Mouse (Mus musculus) Patski (cell line): ENCODE data around the gene Meis2. TPM values are rescaled to one million over a fixed set of nuclear protein-coding genes. Genes with fewer than 3 reads are reported as not detected.

Source experiments
- ATAC-seq: fragments of 100-300 bp; one replicate; pipeline ENCODE4 v1.8.0; 2021
- CTCF ChIA-PET: fragments of 350-600 bp; sonication (Branson Sonifier 250); formaldehyde crosslinking; loops from one replicate; lab custom pipeline; 2022; ENCODE audit warnings: inconsistent platforms; lab: Charles Lee
- POLR2A ChIA-PET: fragments of 350-600 bp; sonication (Branson Sonifier 250); formaldehyde crosslinking; loops from one replicate; lab custom pipeline; 2022; ENCODE audit warnings: antibody characterized with exemption, inconsistent platforms; lab: Charles Lee
- DNase-seq: peaks from one replicate; pipeline ENCODE4 v3.0.0-alpha.2; 2011; ENCODE audit warnings: low read depth, low spot score
- H3K27me3 ChIP-seq: fragments of 371-371 bp; one replicate; pipeline ENCODE4 v1.5.1; 2021
- CTCF ChIP-seq: fragments of 100-300 bp; IDR thresholded peaks from one replicate; pipeline ENCODE4 v1.5.1; 2021
- in situ Hi-C: fragments of 300-500 bp; cut with MboI; formaldehyde crosslinking; loops from 3 replicates; pipeline ENCODE4 v1.11.1; 2018; ENCODE audit warnings: low pct_unique_long_range_greater_than_20kb, mixed read lengths
- polyA plus RNA-seq: library from polyadenylated mRNA; unstranded; gene quantifications from one replicate; pipeline ENCODE4 v1.2.3, GENCODE M21; 2021

Meis2 gene
- polyA plus RNA-seq, 1 experiment from 2014 or later: 52.9 TPM

- ATAC-seq: no peak
- in situ Hi-C loops: no loop called here
- ChIA-PET POLR2A (no interaction called here), CTCF (no interaction called here)
- TF ChIP-seq CTCF: no peak
- no peaks in the 10 kb centered on the region for H3K27me3 ChIP-seq
- DNase-seq: no peak
Measured at GRCm38 (mm10) chr2:116075477-116075876, 9.8 kb upstream of the Meis2 start.

GRCm38 (mm10) chr2:116074726-116075440, 9.2 kb upstream of the Meis2 start:
- no peak for DNase-seq
- H3K27me3 ChIP-seq: no peaks in the 10 kb centered on the region
- POLR2A ChIA-PET: no interaction called here
- no peak for TF ChIP-seq CTCF
- no peak for ATAC-seq
- in situ Hi-C loops: loop anchor here (25.0 kb wide), 1 partner anchor 1062 kb away; no protein-coding TSS in a partner anchor
- CTCF ChIA-PET: no interaction called here

GRCm38 (mm10) chr2:116074061-116074460, 8.4 kb upstream of the Meis2 start:
- CTCF ChIA-PET: no interaction called here
- in situ Hi-C loops: loop anchor here (25.0 kb wide), 1 partner anchor 1063 kb away; no protein-coding TSS in a partner anchor
- no peak for TF ChIP-seq CTCF
- H3K27me3 ChIP-seq: no peaks in the 10 kb centered on the region
- DNase-seq: no peak
- POLR2A ChIA-PET: interaction anchor here (0.6 to 0.7 kb wide), 2 partner anchors 13 to 180 kb away, joined by 3 read pairs; no protein-coding TSS in a partner anchor
- ATAC-seq: no peak

GRCm38 (mm10) chr2:116073311-116073904, 7.8 kb upstream of the Meis2 start:
- CTCF ChIA-PET: no interaction called here
- ATAC-seq (no peak), DNase-seq (no peak)
- POLR2A ChIA-PET: interaction anchor here (0.6 to 0.7 kb wide), 2 partner anchors 12 to 179 kb away, joined by 3 read pairs; no protein-coding TSS in a partner anchor
- no peak for TF ChIP-seq CTCF
- no peaks in the 10 kb centered on the region for H3K27me3 ChIP-seq
- in situ Hi-C loops: loop anchor here (25.0 kb wide), 1 partner anchor 1064 kb away; no protein-coding TSS in a partner anchor

GRCm38 (mm10) chr2:116072706-116073105, 7.1 kb upstream of the Meis2 start:
- in situ Hi-C loops: loop anchor here (25.0 kb wide), 1 partner anchor 1065 kb away; no protein-coding TSS in a partner anchor
- ATAC-seq (no peak), DNase-seq (no peak)
- ChIA-PET POLR2A (interaction anchor here (0.7 kb wide), 1 partner anchor 8 kb away, joined by 8 read pairs; no protein-coding TSS in a partner anchor), CTCF (no interaction called here)
- no peak for TF ChIP-seq CTCF
- no peaks in the 10 kb centered on the region for H3K27me3 ChIP-seq

GRCm38 (mm10) chr2:116072321-116072640, 6.6 kb upstream of the Meis2 start:
- CTCF ChIA-PET: no interaction called here
- in situ Hi-C loops: loop anchor here (25.0 kb wide), 1 partner anchor 1065 kb away; no protein-coding TSS in a partner anchor
- POLR2A ChIA-PET: no interaction called here
- ATAC-seq (no peak), DNase-seq (no peak)
- no peak for TF ChIP-seq CTCF
- no peaks in the 10 kb centered on the region for H3K27me3 ChIP-seq

GRCm38 (mm10) chr2:116071571-116072320, 6.1 kb upstream of the Meis2 start:
- no peaks in the 10 kb centered on the region for H3K27me3 ChIP-seq
- ChIA-PET CTCF (no interaction called here), POLR2A (no interaction called here)
- DNase-seq (no peak), ATAC-seq (no peak)
- peak; percentile 44 for TF ChIP-seq CTCF
- in situ Hi-C loops: loop anchor here (25.0 kb wide), 1 partner anchor 1066 kb away; no protein-coding TSS in a partner anchor

GRCm38 (mm10) chr2:116070614-116071425, 5.2 kb upstream of the Meis2 start:
- ChIA-PET CTCF (no interaction called here), POLR2A (no interaction called here)
- ATAC-seq (no peak), DNase-seq (no peak)
- in situ Hi-C loops: loop anchor here (25.0 kb wide), 1 partner anchor 1066 kb away; no protein-coding TSS in a partner anchor
- no peaks in the 10 kb centered on the region for H3K27me3 ChIP-seq
- TF ChIP-seq CTCF: no peak

- ChIA-PET CTCF (no interaction called here), POLR2A (no interaction called here)
- ATAC-seq (no peak), DNase-seq (no peak)
- TF ChIP-seq CTCF: no peak
- H3K27me3 ChIP-seq: no peaks in the 10 kb centered on the region
- in situ Hi-C loops: loop anchor here (10.0 to 25.0 kb wide), 3 partner anchors 215 to 1068 kb away; no protein-coding TSS in a partner anchor
Measured at GRCm38 (mm10) chr2:116069451-116070225, 4.0 kb upstream of the Meis2 start.
